Mouse (Mus musculus): ENCODE measurements around the gene Kdelr1. TPM values are rescaled to one million over a fixed set of nuclear protein-coding genes. Genes with fewer than 3 reads are reported as not detected.
A peak's percentile ranks its signal among the peaks of the same experiment; 100 is the strongest.
"Not testable (repeated sequence)": the region's sequence is repeated elsewhere in the genome, so short reads cannot be mapped to it uniquely, and the experiment has no call there.

Kdelr1 gene
- polyA plus RNA-seq, 1 experiment from 2014 or later: 83.8 TPM

DNA sequence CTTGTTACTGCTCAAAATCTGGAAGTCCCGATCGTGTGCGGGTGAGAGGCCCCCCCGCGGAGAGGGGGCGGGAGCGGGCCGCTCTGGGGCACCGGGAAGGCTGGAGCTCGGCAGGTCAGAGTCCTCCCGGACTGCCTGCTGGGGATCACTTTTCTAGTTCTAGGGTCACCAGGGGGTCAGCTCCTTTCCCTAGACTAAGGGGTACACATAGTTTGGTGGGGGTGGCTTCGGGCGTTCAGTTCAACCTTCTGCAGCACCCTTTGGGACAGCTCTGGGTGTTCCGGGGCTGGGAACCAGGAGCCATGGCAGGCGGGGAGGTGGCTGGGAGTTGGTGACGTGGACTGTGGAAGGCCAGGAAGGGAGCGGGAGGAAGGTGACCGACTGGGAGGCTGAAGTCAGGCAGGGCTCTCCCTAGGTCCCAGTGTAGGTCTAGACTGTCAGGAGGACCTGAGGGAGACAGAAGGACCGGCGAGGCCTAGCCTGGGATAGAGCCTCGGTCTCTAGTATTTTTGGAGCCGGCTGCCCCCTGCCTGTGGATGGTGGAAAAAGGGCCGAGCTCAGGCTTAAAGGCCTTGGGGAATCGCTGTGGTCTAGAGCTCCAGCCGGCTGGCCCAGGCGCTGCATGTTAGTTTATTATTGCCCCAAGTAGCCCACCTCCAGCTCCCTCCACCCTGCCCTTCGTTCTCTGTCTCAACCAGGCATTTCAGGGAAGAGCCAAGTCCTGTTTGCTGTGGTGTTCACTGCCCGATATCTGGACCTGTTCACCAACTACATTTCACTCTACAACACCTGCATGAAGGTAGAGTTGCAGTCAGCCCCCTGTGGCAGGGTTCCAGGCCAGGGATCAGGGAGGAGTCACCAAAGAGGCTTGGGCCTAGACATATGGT is 732 bp downstream of the Kdelr1 start:
- peak overlapping the region; percentile 99 for H3K9ac ChIP-seq
- peak; percentile 47 for ATAC-seq (replicated peaks; ENCODE audit: low FRiP score)
- H3K27me3 ChIP-seq: peaks cover 39% of the 10 kb centered on the region
- no peaks in the 10 kb centered on the region for H3K9me3 ChIP-seq (replicated peaks)
- 2% methylated on average over 28 of the region's 28 CpGs for WGBS
- H3K4me2 ChIP-seq: peak overlapping the region; percentile 69
- peak overlapping the region; percentile 86 for H3K4me3 ChIP-seq (replicated peaks)
- H3K27ac ChIP-seq: peak overlapping the region; percentile 95
- peaks cover 44% of the 10 kb centered on the region for H3K36me3 ChIP-seq
- H3K4me1 ChIP-seq: peaks cover 48% of the 10 kb centered on the region

DNA sequence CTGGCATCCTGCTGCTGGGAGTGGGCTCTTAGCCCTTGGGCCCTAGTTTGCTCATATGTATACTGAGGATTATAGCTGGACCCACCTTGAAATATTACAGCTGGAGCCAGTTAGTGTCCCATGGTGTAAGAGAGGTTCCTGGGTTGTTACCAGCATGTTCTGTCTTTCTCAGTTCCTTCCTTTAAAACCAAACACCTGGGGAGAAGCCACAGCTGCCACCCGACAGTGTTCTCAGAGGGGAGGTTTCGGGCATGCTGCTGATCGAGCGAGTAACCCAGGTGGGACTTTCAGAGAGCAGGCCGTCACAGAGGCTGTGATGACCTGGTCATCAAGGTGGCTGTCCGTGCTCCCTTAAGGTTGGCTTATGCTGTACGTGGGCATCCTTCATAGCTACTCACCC is 4.3 kb downstream of the Kdelr1 start:
- Histone ChIP-seq H3K27ac (no peak overlapping the region), H3K4me3 (replicated peaks) (no peak overlapping the region), H3K36me3 (peaks cover 80% of the 10 kb centered on the region), H3K9me3 (replicated peaks) (no peaks in the 10 kb centered on the region), H3K4me2 (no peak overlapping the region), H3K27me3 (peaks cover 3% of the 10 kb centered on the region; the same call in 1 of the 2 replicates), H3K9ac (no peak overlapping the region), H3K4me1 (peaks cover 22% of the 10 kb centered on the region)
- WGBS: 93% methylated on average over 7 of the region's 7 CpGs
- ATAC-seq (replicated peaks; ENCODE audit: low FRiP score): no peak

DNA sequence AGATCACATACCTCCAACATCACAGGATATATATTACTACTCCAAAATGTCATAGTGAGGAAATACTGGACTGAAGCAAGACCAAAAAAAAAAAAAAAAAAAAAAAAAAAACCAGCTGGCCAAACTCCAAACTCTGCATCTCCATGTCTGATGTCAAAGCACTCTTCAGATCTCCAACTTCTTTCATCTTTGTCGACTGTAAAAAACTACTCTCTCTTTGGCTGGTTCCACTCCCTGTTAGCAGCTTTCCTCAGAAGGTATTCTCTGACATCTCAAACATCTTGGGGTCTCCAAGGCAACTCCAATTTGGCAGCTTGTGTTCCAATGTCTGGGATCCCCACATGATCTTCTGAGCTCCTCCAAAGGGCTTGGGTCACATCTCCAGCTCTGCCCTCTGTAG is 5.7 kb downstream of the Kdelr1 start, which contains the start of gene Grin2d:
Grin2d (minus strand) TSS at position 101 of the 400 bp plus-strand sequence.
- 90% methylated on average over 1 of the region's 1 CpGs for WGBS
- H3K4me3 ChIP-seq (replicated peaks); H3K9ac ChIP-seq; ATAC-seq (replicated peaks; ENCODE audit: low FRiP score); H3K4me2 ChIP-seq; H3K27me3 ChIP-seq; H3K27ac ChIP-seq; H3K9me3 ChIP-seq (replicated peaks): not testable (repeated sequence)
- H3K36me3 ChIP-seq: peaks cover 94% of the 10 kb centered on the region
- peaks cover 22% of the 10 kb centered on the region for H3K4me1 ChIP-seq

DNA sequence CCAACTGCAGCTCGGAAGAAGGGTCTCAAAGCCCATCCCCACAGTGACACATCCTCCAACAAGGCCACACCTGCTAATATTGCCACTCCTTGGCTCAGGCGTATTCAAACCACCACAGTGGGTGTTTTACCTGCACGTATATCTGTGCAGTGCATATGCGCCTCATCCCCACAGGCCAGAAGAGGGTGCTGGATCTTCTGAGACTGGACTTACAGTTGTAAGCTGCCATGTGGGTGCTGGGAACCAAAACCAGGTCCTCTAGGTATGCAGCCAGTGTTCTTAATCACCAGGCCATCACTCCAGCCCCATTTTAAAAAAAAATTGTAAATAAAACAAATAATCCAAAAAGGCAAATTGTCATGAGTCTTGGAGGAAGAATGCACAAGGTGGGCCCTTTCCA is 8.0 kb downstream of the Kdelr1 start:
- H3K4me1 ChIP-seq: 0 out of 2 replicates have a peak, but pooled peaks cover 1% of the 10 kb centered on the region
- no peaks in the 10 kb centered on the region for H3K27me3 ChIP-seq
- H3K9ac ChIP-seq: no peak overlapping the region
- ATAC-seq (replicated peaks; ENCODE audit: low FRiP score): no peak
- H3K4me3 ChIP-seq (replicated peaks): no peak overlapping the region
- H3K9me3 ChIP-seq (replicated peaks): no peaks in the 10 kb centered on the region
- peaks cover 97% of the 10 kb centered on the region for H3K36me3 ChIP-seq
- WGBS: 96% methylated on average over 4 of the region's 4 CpGs
- H3K27ac ChIP-seq: no peak overlapping the region
- H3K4me2 ChIP-seq: no peak overlapping the region

DNA sequence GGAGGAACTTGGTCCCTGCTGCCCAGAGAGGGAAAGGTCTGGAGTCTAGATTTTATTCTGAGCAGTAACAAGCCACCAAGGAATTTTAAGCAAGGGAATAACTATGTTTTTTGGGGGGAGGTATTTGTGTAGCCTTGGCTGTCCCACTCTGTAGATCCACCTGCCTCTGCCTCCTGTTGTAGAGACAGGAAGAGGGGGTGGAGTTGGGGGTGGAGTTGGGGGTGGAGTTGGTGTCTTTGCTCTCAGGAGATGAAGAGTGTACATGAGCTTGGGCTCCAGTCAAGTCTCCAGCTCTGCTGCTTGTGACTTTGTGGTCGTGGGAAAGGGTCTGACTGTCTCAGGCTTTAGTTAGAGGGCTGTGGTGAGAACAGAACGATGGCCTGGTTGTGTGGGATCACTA is 8.4 kb downstream of the Kdelr1 start:
- Histone ChIP-seq H3K4me2 (no peak overlapping the region), H3K4me3 (replicated peaks) (no peak overlapping the region), H3K27ac (no peak overlapping the region), H3K4me1 (no peaks in the 10 kb centered on the region), H3K27me3 (no peaks in the 10 kb centered on the region), H3K9ac (no peak overlapping the region), H3K9me3 (replicated peaks) (no peaks in the 10 kb centered on the region), H3K36me3 (peaks cover 97% of the 10 kb centered on the region)
- no peak for ATAC-seq (replicated peaks; ENCODE audit: low FRiP score)
- WGBS: 87% methylated on average over 2 of the region's 2 CpGs

DNA sequence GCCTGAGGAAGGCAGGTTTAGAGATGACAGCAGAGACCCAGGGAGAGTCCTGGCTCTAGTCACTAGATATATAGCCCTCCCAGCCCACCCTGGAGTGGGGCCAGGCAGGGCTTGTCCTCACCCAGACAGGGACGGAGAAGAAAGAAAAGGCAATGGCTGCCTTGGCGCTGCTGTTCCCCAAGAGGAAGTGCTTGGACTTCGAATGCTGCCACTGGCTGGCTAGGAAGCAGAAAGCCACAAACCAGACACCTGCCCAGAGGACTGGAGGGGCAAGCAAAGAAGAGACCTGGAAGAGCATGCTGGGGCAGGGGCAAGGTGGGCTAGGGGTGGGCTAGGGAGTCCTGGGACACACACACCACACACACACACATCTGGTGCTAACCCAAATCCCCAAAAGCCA is 14.7 kb downstream of the Kdelr1 start:
- Histone ChIP-seq H3K9me3 (replicated peaks) (no peaks in the 10 kb centered on the region), H3K36me3 (peaks cover 39% of the 10 kb centered on the region), H3K27ac (0 out of 2 replicates have a peak overlapping the region, but pooled peaks have one; percentile 32), H3K4me2 (no peak overlapping the region), H3K4me3 (replicated peaks) (no peak overlapping the region), H3K9ac (no peak overlapping the region), H3K4me1 (no peaks in the 10 kb centered on the region), H3K27me3 (no peaks in the 10 kb centered on the region)
- WGBS: 51% methylated on average over 3 of the region's 3 CpGs
- no peak for ATAC-seq (replicated peaks; ENCODE audit: low FRiP score)

DNA sequence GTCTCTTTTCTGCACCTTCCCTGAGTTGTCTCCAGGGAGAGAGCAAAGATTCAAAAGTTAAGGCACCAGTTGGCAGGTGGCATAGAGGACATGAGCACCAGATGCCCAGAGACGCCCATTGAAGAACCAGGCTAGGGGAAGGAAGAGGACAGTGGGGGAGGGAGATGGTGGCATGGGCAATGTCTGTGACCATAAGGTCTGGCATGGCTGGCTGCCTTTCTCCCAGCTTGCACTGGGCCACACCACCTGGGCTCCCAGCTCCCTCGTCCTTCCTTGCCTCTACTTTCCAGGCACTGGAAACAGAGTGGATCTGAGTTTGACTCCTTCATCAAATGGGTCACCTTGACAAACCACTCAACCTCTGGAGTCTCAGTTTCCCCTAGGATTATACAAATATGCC is 20.1 kb downstream of the Kdelr1 start:
- no peaks in the 10 kb centered on the region for H3K9me3 ChIP-seq (replicated peaks)
- no peaks in the 10 kb centered on the region for H3K36me3 ChIP-seq
- no peak for ATAC-seq (replicated peaks; ENCODE audit: low FRiP score)
- no peak overlapping the region for H3K4me2 ChIP-seq
- no peak overlapping the region for H3K9ac ChIP-seq
- H3K27me3 ChIP-seq: no peaks in the 10 kb centered on the region
- H3K4me1 ChIP-seq: peaks cover 11% of the 10 kb centered on the region
- no peak overlapping the region for H3K27ac ChIP-seq
- H3K4me3 ChIP-seq (replicated peaks): no peak overlapping the region
- 77% methylated on average over 2 of the region's 2 CpGs for WGBS

DNA sequence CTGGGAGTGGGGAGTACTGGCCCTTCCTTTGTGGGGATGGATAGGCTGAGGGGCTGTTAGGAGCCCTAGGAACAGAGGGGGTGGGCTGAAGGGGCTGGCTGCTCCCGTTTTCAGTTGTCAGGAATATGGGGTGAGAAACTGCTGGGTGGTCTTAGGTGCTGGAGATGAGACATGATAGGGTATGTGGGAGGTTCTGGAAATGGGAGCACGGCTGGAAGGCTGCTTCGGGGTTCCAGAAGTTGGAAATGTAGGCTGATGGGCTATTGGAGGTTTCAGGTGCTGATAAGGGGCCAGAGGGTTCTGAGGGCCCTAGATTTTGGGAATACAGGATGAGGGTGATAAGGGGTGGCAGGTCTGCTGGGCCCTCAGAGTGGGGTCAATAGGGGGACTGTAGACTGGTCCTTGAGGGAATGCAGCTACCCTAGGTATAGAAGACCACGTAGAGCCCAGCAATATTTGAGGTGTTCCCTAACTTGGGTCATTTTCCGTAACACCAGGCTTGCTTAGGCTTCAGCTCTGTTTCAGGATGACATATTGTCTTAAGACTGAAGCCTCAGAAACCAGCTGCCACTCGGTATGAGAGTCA is 23.5 kb downstream of the Kdelr1 start:
- WGBS: 72% methylated on average over 6 of the region's 6 CpGs
- H3K9ac ChIP-seq: 0 out of 2 replicates have a peak overlapping the region, but pooled peaks have one; percentile 4
- peak overlapping the region; percentile 61 for H3K27ac ChIP-seq
- H3K4me2 ChIP-seq: peak overlapping the region; percentile 86
- peak overlapping the region; percentile 54 for H3K4me3 ChIP-seq (replicated peaks)
- H3K4me1 ChIP-seq: peaks cover 16% of the 10 kb centered on the region
- H3K9me3 ChIP-seq (replicated peaks): no peaks in the 10 kb centered on the region
- H3K27me3 ChIP-seq: no peaks in the 10 kb centered on the region
- H3K36me3 ChIP-seq: no peaks in the 10 kb centered on the region
- ATAC-seq (replicated peaks; ENCODE audit: low FRiP score): peak; percentile 10

DNA sequence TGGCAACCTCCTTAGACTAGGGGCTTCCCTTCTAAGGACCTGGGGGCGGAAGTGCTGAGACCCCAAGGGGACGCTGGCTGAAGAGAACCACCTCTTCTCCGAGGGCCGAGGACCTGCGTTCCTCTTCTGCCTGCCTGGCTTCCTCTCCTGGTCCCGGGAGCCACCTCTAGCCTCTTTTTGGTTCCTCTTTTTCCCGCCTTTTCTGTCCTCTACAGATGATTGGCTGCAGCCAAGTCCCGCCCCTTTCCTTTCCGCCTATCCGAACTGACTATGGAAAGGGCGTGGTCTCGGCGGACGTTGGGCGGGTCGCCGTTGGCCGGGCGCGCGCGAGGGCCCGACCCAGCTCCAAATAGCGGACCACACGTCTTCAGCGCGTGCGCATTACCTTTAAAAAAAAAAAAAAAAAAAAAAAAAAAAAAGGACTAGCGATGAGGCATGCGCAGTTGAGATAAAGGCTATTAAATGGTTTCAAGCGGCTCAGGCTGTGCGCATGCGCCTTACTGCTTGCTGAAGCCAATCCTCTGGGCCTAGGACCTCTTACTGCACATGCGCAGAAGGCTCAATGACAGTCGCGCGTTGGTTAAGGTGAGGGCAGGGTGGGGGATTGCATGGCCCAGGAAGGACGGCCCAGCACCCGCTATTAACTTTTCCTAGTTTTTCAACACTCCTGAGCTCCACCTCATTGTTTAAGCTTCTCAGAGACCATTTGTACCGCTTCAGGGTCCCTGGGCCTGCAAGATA is 24.1 kb downstream of the Kdelr1 start, which contains the start of the genes Syngr4 and Tmem143:
Syngr4 (minus strand) TSS at position 198 of the 741 bp plus-strand sequence.
Tmem143 (plus strand) TSS at position 425 of the 741 bp plus-strand sequence.
- Histone ChIP-seq H3K27me3 (no peaks in the 10 kb centered on the region), H3K4me2 (peak within 1 kb of the TSS; percentile 86), H3K27ac (peak within 1 kb of the TSS; percentile 90), H3K4me3 (replicated peaks) (peak within 1 kb of the TSS; percentile 54), H3K9ac (peak within 1 kb of the TSS; percentile 48), H3K36me3 (no peaks in the 10 kb centered on the region), H3K4me1 (peaks cover 19% of the 10 kb centered on the region), H3K9me3 (replicated peaks) (no peaks in the 10 kb centered on the region)
- 1% methylated on average over 40 of the region's 40 CpGs for WGBS
- peak; percentile 87 for ATAC-seq (replicated peaks; ENCODE audit: low FRiP score)

DNA sequence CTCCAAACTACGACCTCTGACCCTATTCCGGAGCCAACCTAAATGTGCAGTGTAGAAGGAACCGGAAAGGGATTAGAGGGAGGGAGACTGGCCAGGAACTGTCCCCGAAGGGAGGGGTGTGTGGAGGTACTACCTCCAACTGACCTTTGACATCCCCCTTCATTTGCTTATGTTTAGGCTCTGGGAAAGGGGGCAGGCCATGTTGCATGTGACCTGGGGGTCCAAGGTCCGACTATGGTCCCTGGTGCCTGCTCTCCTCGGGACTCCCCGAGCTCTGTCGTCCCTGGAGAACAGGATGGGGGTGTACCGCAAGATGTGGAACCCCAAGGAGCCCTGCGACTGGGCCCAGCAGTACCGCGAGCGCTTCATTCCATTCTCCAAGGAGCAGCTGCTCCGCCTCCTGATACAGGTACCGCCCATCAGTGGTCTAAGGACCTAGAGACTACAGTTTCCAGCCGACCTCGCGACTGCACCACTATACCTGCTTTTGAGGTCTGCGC is 24.7 kb downstream of the Kdelr1 start:
- H3K9me3 ChIP-seq (replicated peaks): no peaks in the 10 kb centered on the region
- ATAC-seq (replicated peaks; ENCODE audit: low FRiP score): peak; percentile 79
- H3K36me3 ChIP-seq: no peaks in the 10 kb centered on the region
- H3K4me3 ChIP-seq (replicated peaks): peak overlapping the region; percentile 54
- under 1% methylated on average over 19 of the region's 19 CpGs for WGBS
- H3K9ac ChIP-seq: peak overlapping the region; percentile 48
- H3K27me3 ChIP-seq: no peaks in the 10 kb centered on the region
- H3K27ac ChIP-seq: peak overlapping the region; percentile 90
- peak overlapping the region; percentile 86 for H3K4me2 ChIP-seq
- peaks cover 20% of the 10 kb centered on the region for H3K4me1 ChIP-seq

DNA sequence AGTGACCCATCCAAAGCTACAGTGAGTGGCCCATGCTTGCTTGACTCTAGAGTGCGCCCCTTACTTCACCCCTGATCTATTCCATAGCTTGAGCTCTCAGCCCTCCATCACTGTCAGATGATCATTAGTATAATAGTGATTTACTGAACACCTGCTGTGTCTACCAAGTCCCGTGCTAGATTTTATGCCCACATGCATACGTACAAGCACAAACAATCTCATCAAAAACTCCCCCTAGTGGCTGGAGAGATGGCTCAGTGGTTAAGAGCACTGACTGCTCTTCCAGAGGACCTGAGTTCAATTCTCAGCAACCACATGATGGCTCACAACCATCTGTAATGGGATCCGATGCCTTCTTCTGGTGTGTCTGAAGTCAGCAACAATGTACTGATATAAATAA is 25.6 kb downstream of the Kdelr1 start:
- Histone ChIP-seq H3K4me1 (peaks cover 20% of the 10 kb centered on the region), H3K4me2 (peak overlapping the region; percentile 86), H3K9ac (0 out of 2 replicates have a peak overlapping the region, but pooled peaks have one; percentile 48), H3K4me3 (replicated peaks) (peak overlapping the region; percentile 54), H3K27ac (peak overlapping the region; percentile 90; the same call in 1 of the 2 replicates)
- H3K9me3 ChIP-seq (replicated peaks); ATAC-seq (replicated peaks; ENCODE audit: low FRiP score); H3K36me3 ChIP-seq; H3K27me3 ChIP-seq: not testable (repeated sequence)
- WGBS: 61% methylated on average over 4 of the region's 4 CpGs

Data from kidney, embryonic 15.5 days (tissue).